ENCODE assay signal across 8 mouse cellular contexts in genomic region chr9:31348915-31349314, GRCm38 (mm10). TPM values are rescaled to one million over a fixed set of nuclear protein-coding genes. Genes with fewer than 3 reads are reported as not detected.
DNase-seq lines count a peak whose midpoint lies in the region; ATAC-seq and TF ChIP-seq lines count a peak whose summit lies in the region.

No protein-coding gene starts in this region.

- H3K4me1 ChIP-seq in kidney, embryonic 14.5 days (ENCODE audit: control insufficient read depth, insufficient read depth, low read length), result no peaks in the 10 kb centered on the region
- peaks cover 4% of the 10 kb centered on the region; the same call in 1 of the 2 replicates for H3K4me1 ChIP-seq in liver, adult 2 months (ENCODE audit: control insufficient read depth, insufficient read depth, low read length)

- no peak overlapping the region for H3K27ac ChIP-seq in kidney, embryonic 14.5 days (ENCODE audit: low read depth, low read length)
- no peak overlapping the region for H3K27ac ChIP-seq in liver, adult 2 months (replicated peaks; ENCODE audit: insufficient read depth, low read depth, low read length)

- peak; percentile 97 for TF ChIP-seq CTCF in liver, adult 2 months (IDR thresholded peaks at IDR 0.05; ENCODE audit: low read depth, low read length)

- DNase-seq in 3T3-L1 (ENCODE audit: low read depth, low spot score), result peak; percentile 83
- peak; percentile 80 for DNase-seq in adrenal gland, adult 2 months
- DNase-seq in embryo, embryonic 11 days, result peak; percentile 81
- DNase-seq in heart, adult 8-10 months (ENCODE audit: low spot score), result peak; percentile 46
- peak; percentile 29 for DNase-seq in liver, adult 2 months (ENCODE audit: extremely low read depth, low read depth, low spot score)
- DNase-seq in neural tube, embryonic 10.5 days (ENCODE audit: extremely low spot score, low spot score), result peak; percentile 57
- DNase-seq in splenic B cell, adult 2 months (ENCODE audit: low read depth, low spot score), result peak; percentile 72

- H3K9me3 ChIP-seq in kidney, embryonic 14.5 days (ENCODE audit: control insufficient read depth, low read length), result no peaks in the 10 kb centered on the region

- H3K79me2 ChIP-seq in liver, adult 2 months (ENCODE audit: control insufficient read depth, insufficient read depth, low read length), result no peaks in the 10 kb centered on the region

- WGBS in kidney, embryonic 14.5 days, result 66% methylated on average over 11 of the region's 11 CpGs
- WGBS in liver, adult 2 months, result 67% methylated on average over 11 of the region's 11 CpGs

- ATAC-seq in kidney, embryonic 14.5 days (ENCODE audit: low FRiP score, low TSS enrichment), result peak; percentile 73; the same call in 1 of the 2 replicates

- H3K36me3 ChIP-seq in kidney, embryonic 14.5 days (ENCODE audit: control insufficient read depth, insufficient read depth, low read length), result peaks cover 5% of the 10 kb centered on the region; the same call in 1 of the 2 replicates
- H3K36me3 ChIP-seq in liver, adult 2 months (ENCODE audit: control insufficient read depth, insufficient read depth, low read length), result peaks cover 1% of the 10 kb centered on the region; the same call in 1 of the 2 replicates
- peaks cover 2% of the 10 kb centered on the region; the same call in 1 of the 2 replicates for H3K36me3 ChIP-seq in splenic B cell, adult 2 months (ENCODE audit: control insufficient read depth, insufficient read depth, low read length, poor library complexity, severe bottlenecking)

- no peak overlapping the region for H3K4me2 ChIP-seq in kidney, embryonic 14.5 days (replicated peaks; ENCODE audit: low read depth, low read length)

- no peak overlapping the region for H3K4me3 ChIP-seq in kidney, embryonic 14.5 days (ENCODE audit: low read length)
- H3K4me3 ChIP-seq in liver, adult 2 months (ENCODE audit: insufficient read depth, low read depth, low read length), result no peak overlapping the region

- H3K27me3 ChIP-seq in kidney, embryonic 14.5 days (ENCODE audit: control insufficient read depth, insufficient read depth, low read length), result no peaks in the 10 kb centered on the region
- no peaks in the 10 kb centered on the region for H3K27me3 ChIP-seq in liver, adult 2 months (ENCODE audit: control insufficient read depth, insufficient read depth, low read length)
- no peaks in the 10 kb centered on the region for H3K27me3 ChIP-seq in splenic B cell, adult 2 months (ENCODE audit: control insufficient read depth, insufficient read depth, low read length, poor library complexity, severe bottlenecking)

- no peak overlapping the region for H3K9ac ChIP-seq in kidney, embryonic 14.5 days (ENCODE audit: low read depth, low read length)
- no peak overlapping the region for H3K9ac ChIP-seq in liver, adult 2 months (ENCODE audit: low read depth, low read length)

- TF ChIP-seq POLR2A in liver, adult 2 months (IDR thresholded peaks at IDR 0.05; ENCODE audit: extremely low read depth, insufficient read depth, low read length), result no peak

RNA-seq across cellular contexts. Expression of gene Nfrkb, which starts 37.1 kb away (rescaled TPM):
- total RNA-seq in adrenal gland, adult 2 months (2021), result 10 to 100 TPM; 15.7 to 19.0 TPM
- 17.7 and 18.7 TPM in 2 replicates for polyA plus RNA-seq in adrenal gland, adult 2 months (2012; rRNA removed)
- total RNA-seq in heart, adult 8-10 months (2022), result 10 to 100 TPM in 1 of 4 experiments, 1 to 10 TPM in 3; 8.0 to 12.1 (median 9.0) TPM
- 33.3 and 34.5 TPM in 2 replicates for polyA plus RNA-seq in kidney, embryonic 14.5 days (2014; fragmentation: Nextera tagmentation; extraction: Ambion mirVana)
- 6.6 and 8.6 TPM in 2 replicates for total RNA-seq in liver, adult 2 months (2014; rRNA removed)
- 5.6 and 8.2 TPM in 2 replicates for polyA plus RNA-seq in liver, adult 2 months (2012; rRNA removed)

Comparison
In these comparisons a context has a peak if more than half of its experiments do, and no peak if none do; other contexts are left out.
1. DNase-seq: peak in every context shown above with its lines; median percentile 83 in 3T3-L1; 81 in embryo, embryonic 11 days; 80 in adrenal gland, adult 2 months; 72 in splenic B cell, adult 2 months; 57 in neural tube, embryonic 10.5 days; 46 in heart, adult 8-10 months; 29 in liver, adult 2 months.